ENCODE assay signal across 22 mouse cellular contexts in genomic region chr3:79956792-79957191, GRCm38 (mm10).
DNase-seq lines count a peak whose midpoint lies in the region; TF ChIP-seq lines count a peak whose summit lies in the region.
"Had no signal": no experiment of that assay in that cellular context is flagged by ENCODE, and none has a peak within 500 bp of the region (broad histone marks: within the 10 kb centered on the region; RNA-seq: fewer than 3 reads in every experiment).

No protein-coding gene starts in this region.

- H3K4me3 ChIP-seq in gastrocnemius, adult 2 months = no peak overlapping the region
- H3K4me3 ChIP-seq in left cerebral cortex, adult 2 months = no peak overlapping the region
- H3K4me3 ChIP-seq: embryonic facial prominence, embryonic 13.5 days; forebrain, embryonic 12.5 days; heart, embryonic 12.5 days; hindbrain, embryonic 10.5 days; intestine, embryonic 15.5 days had no signal

- H3K27ac ChIP-seq in gastrocnemius, adult 2 months = 0 out of 2 replicates have a peak overlapping the region, but pooled peaks have one; percentile 6
- H3K27ac ChIP-seq in left cerebral cortex, adult 2 months = peak overlapping the region; percentile 53; the same call in 1 of the 2 replicates
- H3K27ac ChIP-seq: embryonic facial prominence, embryonic 13.5 days; forebrain, embryonic 12.5 days; hindbrain, embryonic 10.5 days; hindbrain, embryonic 14.5 days; intestine, embryonic 15.5 days had no signal

- no peak for DNase-seq in gastrocnemius, adult 2 months
- no peak for DNase-seq in gastrocnemius, postnatal 36 days
- DNase-seq in left cerebral cortex, adult 2 months (ENCODE audit: extremely low spot score in 1 of 2, low spot score in 2 of 2) = no peak
- no peak for DNase-seq in left cerebral cortex, adult 18-20 months (ENCODE audit: low spot score in 2 of 2)
- peak; percentile 76 for DNase-seq in brain, adult 2 months (ENCODE audit: low read depth, low spot score)
- DNase-seq in telencephalon, adult 2 months (ENCODE audit: low read depth, low spot score) = peak; percentile 67
- no peak for DNase-seq in ovary, postnatal 10 days (ENCODE audit: low spot score)
- DNase-seq: adrenal gland, adult 8-10 months; adrenal gland, postnatal 36 days; B cell, adult 2 months; cerebellum, adult 11 months; cerebellum, adult 8-10 months; cerebellum, postnatal 14 days; heart, adult 18-20 months; heart, postnatal 14 days; kidney, adult 2 months had no signal

- intact Hi-C loops in gastrocnemius, adult 2 months (cut with DNase I) = no loop called here
- intact Hi-C loops in gastrocnemius, postnatal 36 days (cut with DNase I) = no loop called here
- intact Hi-C loops in left cerebral cortex, adult 2 months (cut with DNase I) = no loop called here

- no peak for TF ChIP-seq CTCF in gastrocnemius, adult 2 months (IDR thresholded peaks at IDR 0.05)
- TF ChIP-seq CTCF in left cerebral cortex, adult 2 months (IDR thresholded peaks at IDR 0.05) = no peak

Comparison
In these comparisons a context has a peak if more than half of its experiments do, and no peak if none do; other contexts are left out.
1. DNase-seq: peak in brain, adult 2 months (single experiment) and telencephalon, adult 2 months (single experiment); none in gastrocnemius, adult 2 months (single experiment), gastrocnemius, postnatal 36 days (0 of 2), left cerebral cortex, adult 2 months (0 of 2), left cerebral cortex, adult 18-20 months (0 of 2) and ovary, postnatal 10 days (single experiment).